Mouse (Mus musculus) olfactory bulb, adult 2 months (tissue): ENCODE measurements around the gene 4930470P17Rik. TPM values are rescaled to one million over a fixed set of nuclear protein-coding genes. Genes with fewer than 3 reads are reported as not detected.

Experiments
- H3K27ac ChIP-seq: fragments of 200-500 bp; 2 replicates; pipeline ENCODE4 v1.5.1; 2012; ENCODE audit warnings: low read depth, low read length; ENCODE audit not compliant: insufficient read depth
- H3K4me1 ChIP-seq: fragments of 200-500 bp; 2 replicates; pipeline ENCODE4 v1.6.1; 2012; ENCODE audit warnings: low read length; ENCODE audit not compliant: control insufficient read depth, insufficient read depth
- H3K4me3 ChIP-seq: fragments of 200-500 bp; 2 replicates; pipeline ENCODE4 v1.5.1; 2012; ENCODE audit warnings: mild to moderate bottlenecking, low read depth, low read length, moderate library complexity; ENCODE audit not compliant: insufficient read depth
- CTCF ChIP-seq: fragments of 200-500 bp; IDR thresholded peaks from 2 replicates; pipeline ENCODE4 v1.5.1; 2012; ENCODE audit warnings: low read depth, mild to moderate bottlenecking, low read length, moderate library complexity; ENCODE audit not compliant: insufficient read depth
- POLR2A ChIP-seq: fragments of 200-500 bp; IDR thresholded peaks from 2 replicates; pipeline ENCODE4 v1.6.1; 2012; ENCODE audit warnings: mild to moderate bottlenecking, low read depth, low read length, moderate library complexity; ENCODE audit not compliant: insufficient read depth
- WGBS: fragments of 180-500 bp; shearing (Covaris S2); methylation state at CpG from one replicate; pipeline ENCODE4 v1.1.7; 2018; 5-methylcytosine and 5-hydroxymethylcytosine counted together
- polyA plus RNA-seq: library from polyadenylated mRNA; stranded (reverse); fragments of >200 nt; gene quantifications from 2 replicates; pipeline ENCODE4 v1.2.4, GENCODE M21; 2012; ENCODE audit warnings: low replicate concordance; ENCODE audit not compliant: missing spikeins, insufficient read depth, insufficient read length

Gene 4930470P17Rik
- not detected in 2 replicates for polyA plus RNA-seq

- H3K4me3 ChIP-seq = no peak within 1 kb of the TSS
- no peak for TF ChIP-seq POLR2A
- TF ChIP-seq CTCF = no peak
- H3K27ac ChIP-seq = no peak within 1 kb of the TSS
- 92% methylated on average over 9 of the region's 9 CpGs for WGBS
- no peaks in the 10 kb centered on the region for H3K4me1 ChIP-seq
Measured at GRCm38 (mm10) chr2:170601917-170602316, at the start of gene 4930470P17Rik. Gene 4930470P17Rik, minus strand, starts transcription at chr2:170602017.

GRCm38 (mm10) chr2:170651483-170651882 lies 49.7 kb upstream of the 4930470P17Rik start:
- TF ChIP-seq POLR2A (no peak), CTCF (no peak)
- 98% methylated on average over 1 of the region's 1 CpGs for WGBS
- no peak overlapping the region for H3K27ac ChIP-seq
- peaks cover 11% of the 10 kb centered on the region; the same call in 1 of the 2 replicates for H3K4me1 ChIP-seq
- H3K4me3 ChIP-seq = no peak overlapping the region

GRCm38 (mm10) chr2:170648542-170648941 lies 46.7 kb upstream of the 4930470P17Rik start:
- Histone ChIP-seq H3K27ac (no peak overlapping the region), H3K4me1 (peaks cover 11% of the 10 kb centered on the region; the same call in 1 of the 2 replicates), H3K4me3 (no peak overlapping the region)
- no peak for TF ChIP-seq CTCF
- 24% methylated on average over 11 of the region's 11 CpGs for WGBS

GRCm38 (mm10) chr2:170646201-170646600 lies 44.4 kb upstream of the 4930470P17Rik start:
- WGBS = 92% methylated on average over 6 of the region's 6 CpGs
- Histone ChIP-seq H3K4me3 (no peak overlapping the region), H3K27ac (no peak overlapping the region), H3K4me1 (peaks cover 11% of the 10 kb centered on the region; the same call in 1 of the 2 replicates)
- no peak for TF ChIP-seq CTCF
- TF ChIP-seq POLR2A = no peak

GRCm38 (mm10) chr2:170642338-170642806 lies 40.6 kb upstream of the 4930470P17Rik start:
- H3K4me1 ChIP-seq = peaks cover 5% of the 10 kb centered on the region; the same call in 1 of the 2 replicates
- no peak overlapping the region for H3K27ac ChIP-seq
- H3K4me3 ChIP-seq = no peak overlapping the region
- WGBS = 50% methylated on average over 4 of the region's 4 CpGs
- TF ChIP-seq POLR2A = no peak
- no peak for TF ChIP-seq CTCF

- Histone ChIP-seq H3K4me3 (no peak overlapping the region), H3K27ac (no peak overlapping the region), H3K4me1 (peaks cover 5% of the 10 kb centered on the region; the same call in 1 of the 2 replicates)
- TF ChIP-seq POLR2A (no peak), CTCF (no peak)
- 92% methylated on average over 11 of the region's 11 CpGs for WGBS
Measured at GRCm38 (mm10) chr2:170640281-170640680, 38.5 kb upstream of the 4930470P17Rik start.

- TF ChIP-seq CTCF (no peak), POLR2A (no peak)
- H3K27ac ChIP-seq = no peak overlapping the region
Measured at GRCm38 (mm10) chr2:170638746-170639145, 36.9 kb upstream of the 4930470P17Rik start.

GRCm38 (mm10) chr2:170632998-170633622 lies 31.3 kb upstream of the 4930470P17Rik start:
- no peak overlapping the region for H3K27ac ChIP-seq
- H3K4me3 ChIP-seq = no peak overlapping the region
- H3K4me1 ChIP-seq = no peaks in the 10 kb centered on the region
- 95% methylated on average over 2 of the region's 2 CpGs for WGBS
- TF ChIP-seq POLR2A (no peak), CTCF (no peak)

More at GRCm38 (mm10) chr2:170638746-170639145, 36.9 kb upstream of the 4930470P17Rik start:
- 27% methylated on average over 8 of the region's 8 CpGs for WGBS
- Histone ChIP-seq H3K4me3 (no peak overlapping the region), H3K4me1 (peaks cover 5% of the 10 kb centered on the region; the same call in 1 of the 2 replicates)

GRCm38 (mm10) chr2:170632386-170632785 lies 30.6 kb upstream of the 4930470P17Rik start:
- no peaks in the 10 kb centered on the region for H3K4me1 ChIP-seq
- H3K27ac ChIP-seq = no peak overlapping the region
- H3K4me3 ChIP-seq = no peak overlapping the region
- TF ChIP-seq POLR2A = no peak
- TF ChIP-seq CTCF = no peak

GRCm38 (mm10) chr2:170631375-170631774 lies 29.6 kb upstream of the 4930470P17Rik start:
- H3K27ac ChIP-seq = no peak overlapping the region
- H3K4me1 ChIP-seq = no peaks in the 10 kb centered on the region
- WGBS = 94% methylated on average over 1 of the region's 1 CpGs
- H3K4me3 ChIP-seq = no peak overlapping the region
- TF ChIP-seq POLR2A (no peak), CTCF (no peak)
